Mouse (Mus musculus) kidney, postnatal 0 days (tissue): ENCODE measurements around the gene Ephb1. TPM values are rescaled to one million over a fixed set of nuclear protein-coding genes. Genes with fewer than 3 reads are reported as not detected.

Source experiments
- ATAC-seq: fragments of 200-750 bp; cut with Nextera tagmentation; replicated peaks from 2 replicates; pipeline ENCODE4 v1.8.0; 2017; ENCODE audit warnings: low read depth, moderate number of reproducible peaks, moderate TSS enrichment, moderate library complexity; ENCODE audit not compliant: low FRiP score
- DNase-seq: peaks from one replicate; pipeline ENCODE4 v3.0.0-alpha.2; 2016; ENCODE audit warnings: low spot score
- H3K27ac ChIP-seq: fragments of 300-500 bp; sonication (generic); 2 replicates; pipeline ENCODE4 v1.5.1; 2014; ENCODE audit warnings: mild to moderate bottlenecking
- H3K27me3 ChIP-seq: fragments of 300-500 bp; sonication (generic); 2 replicates; pipeline ENCODE4 v1.6.1; 2014; ENCODE audit warnings: low read length, mixed read lengths; ENCODE audit not compliant: insufficient read depth
- H3K36me3 ChIP-seq: fragments of 300-500 bp; sonication (generic); 2 replicates; pipeline ENCODE4 v1.6.1; 2014; ENCODE audit warnings: low read length, mixed read lengths; ENCODE audit not compliant: insufficient read depth
- H3K4me1 ChIP-seq: fragments of 300-500 bp; sonication (generic); replicated peaks from 2 replicates; pipeline ENCODE4 v1.6.1; 2014; ENCODE audit warnings: antibody characterized with exemption, low read length, mixed read lengths; ENCODE audit not compliant: insufficient read depth
- H3K4me2 ChIP-seq: fragments of 300-500 bp; sonication (generic); 2 replicates; pipeline ENCODE4 v1.6.1; 2014; ENCODE audit warnings: mild to moderate bottlenecking, low read length, moderate library complexity, mixed read lengths
- H3K4me3 ChIP-seq: fragments of 300-500 bp; sonication (generic); replicated peaks from 2 replicates; pipeline ENCODE4 v1.5.1; 2014; ENCODE audit warnings: low read depth, low read length
- H3K9ac ChIP-seq: fragments of 300-500 bp; sonication (generic); 2 replicates; pipeline ENCODE4 v1.6.1; 2014; ENCODE audit warnings: low read depth, low read length
- H3K9me3 ChIP-seq: fragments of 300-500 bp; sonication (generic); replicated peaks from 2 replicates; pipeline ENCODE4 v1.6.1; 2016; ENCODE audit warnings: low read length, inconsistent platforms, mixed read lengths
- CTCF ChIP-seq: IDR thresholded peaks from 2 replicates; pipeline ENCODE4 v1.5.1; 2016; ENCODE audit warnings: antibody characterized with exemption, low read depth, mild to moderate bottlenecking, moderate library complexity
- WGBS: fragments of 180-500 bp; shearing (Covaris S2); extraction: QIAGEN DNeasy Blood & Tissue Kit; methylation state at CpG from one replicate; pipeline ENCODE4 v1.1.7; 2014; 5-methylcytosine and 5-hydroxymethylcytosine counted together
- polyA plus RNA-seq: library from polyadenylated mRNA; unstranded; fragments of >200 nt; fragmentation: Nextera tagmentation; extraction: Ambion mirVana; gene quantifications from 2 replicates; pipeline ENCODE4 v1.2.1, GENCODE M21; 2015

The Ephb1 gene
- polyA plus RNA-seq, 1 experiment from 2014 or later: 4.2 TPM

DNA sequence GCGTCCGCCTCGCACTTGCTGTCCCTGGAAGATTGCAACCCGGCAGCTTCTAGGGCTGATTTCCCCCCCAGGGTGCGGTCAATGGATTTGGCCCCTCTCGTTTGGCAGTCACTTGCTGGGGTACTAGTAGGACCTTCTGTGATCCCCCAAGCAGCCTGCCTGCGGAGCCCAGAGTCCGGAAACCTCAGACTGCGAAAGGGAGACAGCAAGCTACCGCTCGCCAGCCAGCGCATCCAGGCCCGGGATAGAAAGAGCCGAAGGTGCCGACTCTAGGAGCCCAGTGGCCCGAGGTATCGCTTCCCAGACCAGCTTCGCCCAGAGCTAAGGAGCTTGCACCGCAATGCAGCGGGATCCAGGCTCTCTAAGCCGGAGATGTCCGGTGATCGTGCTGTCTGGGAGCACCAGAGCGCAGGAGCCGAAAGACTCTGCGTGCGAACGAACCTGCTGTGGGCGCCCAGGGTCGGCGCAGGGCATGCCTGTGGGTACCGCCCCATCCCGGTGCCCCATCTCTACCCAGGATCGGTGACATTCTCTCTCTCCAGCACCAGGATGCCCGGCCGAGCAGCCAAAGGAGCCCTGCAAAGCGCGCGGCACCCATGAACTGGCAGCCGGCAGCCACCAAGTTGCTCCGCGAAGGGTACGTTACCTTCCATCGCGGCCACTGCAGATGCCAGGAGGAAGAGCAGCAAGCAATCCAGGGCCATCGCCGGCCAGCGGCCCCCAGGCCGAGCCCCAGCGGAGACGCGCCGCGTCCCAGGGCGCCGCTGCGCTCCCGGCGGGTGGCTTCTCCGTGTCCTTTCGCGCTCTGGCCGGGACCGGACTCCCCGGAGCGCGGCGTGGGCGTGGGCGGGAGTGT lies 629 bp downstream of the Ephb1 start:
- TF ChIP-seq CTCF: no peak
- H3K4me2 ChIP-seq: peak overlapping the region; percentile 96
- H3K9me3 ChIP-seq: no peaks in the 10 kb centered on the region
- peak; percentile 34; the same call in 1 of the 2 replicates for ATAC-seq
- peak; percentile 34 for DNase-seq
- H3K9ac ChIP-seq: peak overlapping the region; percentile 43; the same call in 1 of the 2 replicates
- H3K27ac ChIP-seq: no peak overlapping the region
- H3K4me3 ChIP-seq: peak overlapping the region; percentile 56
- H3K4me1 ChIP-seq: 0 out of 2 replicates have a peak, but pooled peaks cover 5% of the 10 kb centered on the region
- H3K27me3 ChIP-seq: peaks cover 44% of the 10 kb centered on the region
- H3K36me3 ChIP-seq: no peaks in the 10 kb centered on the region
- under 1% methylated on average over 70 of the region's 70 CpGs for WGBS

DNA sequence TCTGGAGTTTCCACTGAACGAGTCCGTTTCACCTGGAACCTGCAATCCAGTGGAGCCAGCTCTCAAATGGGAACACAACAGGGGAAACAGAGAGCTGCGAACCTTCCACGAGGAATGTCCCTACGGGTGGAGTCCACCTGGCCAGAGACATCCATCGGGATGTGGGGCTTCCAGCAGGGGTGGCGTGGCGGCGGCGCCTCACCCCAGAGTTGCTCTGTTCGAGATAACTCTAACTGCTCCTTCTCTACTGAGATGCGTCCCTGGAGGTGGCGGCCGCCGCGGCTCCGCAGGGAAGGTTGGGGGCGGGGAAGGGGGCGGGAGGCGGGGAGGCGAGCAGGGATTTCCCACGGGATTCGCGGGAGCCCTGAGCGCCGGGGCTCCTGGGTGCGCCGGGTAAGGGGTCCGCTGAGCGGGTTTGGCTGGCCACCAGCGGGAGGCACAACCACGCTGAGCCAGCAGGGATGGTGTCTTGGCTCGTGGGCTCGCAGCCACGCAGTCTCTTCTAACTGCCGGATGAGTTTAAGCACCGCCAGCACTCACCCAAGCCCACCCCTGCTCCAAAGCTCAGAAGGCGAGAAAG lies 1.3 kb downstream of the Ephb1 start:
- DNase-seq (no peak), ATAC-seq (no peak)
- Histone ChIP-seq H3K4me2 (peak overlapping the region; percentile 96), H3K9ac (0 out of 2 replicates have a peak overlapping the region, but pooled peaks have one; percentile 43), H3K4me1 (0 out of 2 replicates have a peak, but pooled peaks cover 5% of the 10 kb centered on the region), H3K27me3 (peaks cover 48% of the 10 kb centered on the region), H3K4me3 (peak overlapping the region; percentile 56), H3K27ac (no peak overlapping the region), H3K9me3 (no peaks in the 10 kb centered on the region), H3K36me3 (no peaks in the 10 kb centered on the region)
- no peak for TF ChIP-seq CTCF
- WGBS: under 1% methylated on average over 37 of the region's 38 CpGs

DNA sequence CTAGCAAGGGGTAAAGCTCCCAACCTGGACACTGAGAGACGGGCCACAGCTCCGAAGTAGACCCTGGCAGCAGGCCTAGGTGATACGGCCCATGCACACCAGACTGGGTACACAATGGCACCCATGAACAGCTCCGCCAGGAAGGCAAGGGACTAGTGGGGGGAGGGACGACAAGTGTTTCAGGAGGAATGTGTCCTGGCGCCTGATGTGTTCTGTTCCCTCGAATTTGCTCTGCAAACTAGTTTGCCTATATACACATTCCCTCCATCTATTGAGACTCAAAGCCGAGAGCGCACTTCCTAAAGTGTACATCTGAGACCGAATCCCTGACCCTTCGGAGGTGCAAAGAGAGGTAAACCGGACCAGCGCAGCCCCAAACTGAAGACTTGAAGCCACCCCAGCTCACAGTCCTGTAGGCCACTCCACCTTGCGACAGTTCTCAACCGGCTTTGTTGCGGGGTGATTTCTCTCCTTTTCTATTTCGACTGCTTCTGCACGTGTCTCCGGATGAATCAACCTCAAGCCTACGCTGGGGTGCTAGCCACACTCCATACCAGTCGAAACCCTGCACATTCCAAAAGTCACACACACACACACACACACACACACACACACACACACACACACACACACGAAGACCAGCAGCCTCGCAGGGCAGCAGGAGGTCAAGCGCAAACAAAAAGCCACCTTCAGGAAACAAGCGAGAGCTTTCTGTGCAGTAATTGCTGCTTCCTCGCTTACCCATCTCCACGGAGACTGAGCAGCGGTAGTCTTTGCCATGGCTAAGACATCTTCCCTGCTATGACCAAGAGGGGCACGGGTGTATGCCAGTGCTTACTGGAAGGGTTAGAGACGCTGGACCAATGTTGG lies 2.1 kb downstream of the Ephb1 start:
- no peak overlapping the region for H3K9ac ChIP-seq
- peak overlapping the region; percentile 96 for H3K4me2 ChIP-seq
- 0 out of 2 replicates have a peak, but pooled peaks cover 5% of the 10 kb centered on the region for H3K4me1 ChIP-seq
- H3K4me3 ChIP-seq: peak overlapping the region; percentile 56
- H3K27me3 ChIP-seq: peaks cover 51% of the 10 kb centered on the region
- no peak for DNase-seq
- no peaks in the 10 kb centered on the region for H3K9me3 ChIP-seq
- no peak overlapping the region for H3K27ac ChIP-seq
- no peak for TF ChIP-seq CTCF
- no peaks in the 10 kb centered on the region for H3K36me3 ChIP-seq
- 5% methylated on average over 30 of the region's 30 CpGs for WGBS
- no peak for ATAC-seq

DNA sequence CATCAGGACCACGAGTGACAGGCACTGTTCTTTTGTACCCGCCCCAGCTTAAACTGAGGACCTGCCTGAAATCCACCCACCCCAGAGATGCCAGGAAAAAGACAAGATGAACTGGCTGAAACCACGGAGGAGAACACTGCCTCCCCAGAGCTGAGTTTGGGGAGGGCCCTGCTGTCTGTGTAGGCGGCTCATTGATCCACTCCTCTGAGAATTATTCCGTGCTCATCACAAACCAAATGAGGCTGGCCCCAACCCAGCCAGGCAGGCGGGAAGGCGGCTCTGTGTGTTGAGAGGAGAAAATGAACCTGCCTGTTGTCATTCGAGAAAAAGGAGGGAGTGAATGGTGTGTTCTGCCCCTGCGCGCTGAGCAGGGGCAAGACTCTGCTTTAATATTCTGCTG lies 2.8 kb downstream of the Ephb1 start:
- no peak overlapping the region for H3K27ac ChIP-seq
- H3K27me3 ChIP-seq: peaks cover 51% of the 10 kb centered on the region
- H3K9ac ChIP-seq: no peak overlapping the region
- no peaks in the 10 kb centered on the region for H3K9me3 ChIP-seq
- peak overlapping the region; percentile 96 for H3K4me2 ChIP-seq
- ATAC-seq: no peak
- DNase-seq: no peak
- H3K4me1 ChIP-seq: 0 out of 2 replicates have a peak, but pooled peaks cover 5% of the 10 kb centered on the region
- H3K4me3 ChIP-seq: no peak overlapping the region
- no peak for TF ChIP-seq CTCF
- no peaks in the 10 kb centered on the region for H3K36me3 ChIP-seq
- 11% methylated on average over 10 of the region's 10 CpGs for WGBS

DNA sequence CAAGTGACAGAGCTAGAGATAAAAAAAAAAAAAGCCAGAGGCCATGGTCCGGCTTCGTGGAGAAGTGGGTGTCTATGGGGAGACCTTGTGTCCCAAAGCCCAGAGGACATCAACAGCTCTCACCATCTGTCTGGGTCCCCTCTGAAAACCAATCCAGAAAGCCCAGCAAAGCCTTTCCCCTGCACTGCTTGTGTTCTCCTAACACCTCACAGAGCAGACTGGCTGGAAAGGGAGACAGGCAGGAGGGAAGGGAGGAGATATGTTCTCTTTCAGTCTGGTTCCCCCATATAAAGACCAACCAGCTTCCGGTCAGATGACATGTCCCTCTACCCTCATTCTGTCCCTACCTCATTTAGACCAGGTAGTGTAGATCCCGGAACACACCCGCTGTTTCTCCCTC lies 3.3 kb downstream of the Ephb1 start:
- Histone ChIP-seq H3K9me3 (no peaks in the 10 kb centered on the region), H3K9ac (no peak overlapping the region), H3K4me1 (0 out of 2 replicates have a peak, but pooled peaks cover 5% of the 10 kb centered on the region), H3K27me3 (peaks cover 51% of the 10 kb centered on the region), H3K4me2 (no peak overlapping the region), H3K4me3 (no peak overlapping the region), H3K36me3 (no peaks in the 10 kb centered on the region), H3K27ac (no peak overlapping the region)
- ATAC-seq (no peak), DNase-seq (no peak)
- 49% methylated on average over 5 of the region's 5 CpGs for WGBS
- TF ChIP-seq CTCF: no peak

DNA sequence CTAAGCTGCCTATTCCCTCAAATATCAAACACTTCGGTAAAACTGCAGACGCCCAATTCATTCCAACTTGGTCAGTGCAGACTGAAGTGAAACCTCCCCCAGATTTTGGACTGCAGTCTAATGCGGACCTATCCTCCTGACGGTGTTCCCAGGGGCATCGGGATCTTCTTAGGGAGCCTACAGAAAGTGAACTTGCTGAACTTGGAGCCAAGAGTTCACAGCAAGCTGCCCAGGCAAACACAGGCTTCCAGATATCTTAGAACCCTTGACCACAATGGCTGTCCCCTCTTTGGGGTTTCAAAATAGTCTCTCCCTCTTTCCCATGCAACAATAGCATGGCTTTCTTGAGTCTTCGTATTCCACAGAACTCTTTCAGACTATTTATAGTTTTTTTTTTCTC lies 3.8 kb downstream of the Ephb1 start:
- no peak for ATAC-seq
- Histone ChIP-seq H3K9ac (no peak overlapping the region), H3K9me3 (no peaks in the 10 kb centered on the region), H3K4me1 (0 out of 2 replicates have a peak, but pooled peaks cover 5% of the 10 kb centered on the region), H3K27me3 (peaks cover 48% of the 10 kb centered on the region), H3K4me3 (no peak overlapping the region), H3K27ac (no peak overlapping the region), H3K4me2 (no peak overlapping the region), H3K36me3 (no peaks in the 10 kb centered on the region)
- DNase-seq: no peak
- no peak for TF ChIP-seq CTCF
- WGBS: 74% methylated on average over 6 of the region's 6 CpGs
